Mouse (Mus musculus) heart, adult 2 months (tissue): Measurements from ENCODE around the gene Prkag2.

ENCODE experiments used
- CTCF ChIP-seq: fragments of 200-600 bp; IDR thresholded peaks from 2 replicates; pipeline ENCODE4 v1.8.1; 2022; ENCODE audit warnings: antibody characterized with exemption, mild to moderate bottlenecking, moderate library complexity
- EP300 ChIP-seq: fragments of 200-500 bp; IDR thresholded peaks from 2 replicates; pipeline ENCODE4 v1.6.1; 2011; ENCODE audit warnings: low read depth, low read length, control low read depth; ENCODE audit not compliant: insufficient read depth
- POLR2A ChIP-seq: fragments of 200-500 bp; IDR thresholded peaks from 2 replicates; pipeline ENCODE4 v1.6.1; 2011; ENCODE audit warnings: mild to moderate bottlenecking, low read depth, low read length, control low read depth; ENCODE audit not compliant: insufficient read depth

DNA sequence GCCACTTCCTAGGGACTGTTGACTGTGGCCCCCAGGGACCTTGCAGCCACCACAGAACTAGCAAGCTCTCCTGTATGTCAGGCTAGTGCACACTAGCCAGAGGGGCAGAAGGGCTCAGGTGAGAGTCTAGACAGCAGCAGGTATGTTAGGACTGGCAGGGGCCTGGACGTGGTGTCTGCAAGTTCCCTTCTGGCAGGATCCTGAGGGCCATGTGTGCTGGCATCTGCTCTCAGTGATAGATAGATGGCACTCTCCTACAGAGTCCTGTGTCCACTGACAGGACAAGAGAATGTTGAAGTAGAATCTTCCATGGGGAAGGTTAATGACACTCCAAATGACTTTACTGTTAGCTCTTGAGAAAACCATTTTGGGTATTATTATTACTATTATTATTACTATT lies 52.8 kb downstream of the Prkag2 start:
- 0 out of 2 replicates have a peak, but pooled peaks have one; percentile 8 for TF ChIP-seq CTCF
- TF ChIP-seq POLR2A = no peak
- no peak for TF ChIP-seq EP300
